Comparison of ENCODE assay signal across 9 mouse cellular contexts in genomic region chr19:59459158-59459781, GRCm38 (mm10). TPM values are rescaled to one million over a fixed set of nuclear protein-coding genes. Genes with fewer than 3 reads are reported as not detected.
A peak's percentile ranks its signal among the peaks of the same experiment; 100 is the strongest.
DNase-seq lines count a peak whose midpoint lies in the region; ATAC-seq and TF ChIP-seq lines count a peak whose summit lies in the region.
"Had no signal": no experiment of that assay in that cellular context is flagged by ENCODE, and none has a peak within 500 bp of the region (broad histone marks: within the 10 kb centered on the region; RNA-seq: fewer than 3 reads in every experiment).

No protein-coding gene starts in this region.

- no peaks in the 10 kb centered on the region for H3K9me3 ChIP-seq in lung, embryonic 14.5 days (ENCODE audit: low read depth, low read length)
- no peaks in the 10 kb centered on the region for H3K9me3 ChIP-seq in forebrain, embryonic 14.5 days (replicated peaks; ENCODE audit: control insufficient read depth, low read length)
- no peaks in the 10 kb centered on the region for H3K9me3 ChIP-seq in kidney, postnatal 0 days (replicated peaks; ENCODE audit: low read length)

- H3K27me3 ChIP-seq in lung, embryonic 14.5 days (ENCODE audit: insufficient read depth, low read length) = peaks cover 100% of the 10 kb centered on the region
- peaks cover 20% of the 10 kb centered on the region for H3K27me3 ChIP-seq in forebrain, embryonic 14.5 days (replicated peaks; ENCODE audit: control insufficient read depth, insufficient read depth, low read length)
- peaks cover 46% of the 10 kb centered on the region for H3K27me3 ChIP-seq in kidney, postnatal 0 days (ENCODE audit: insufficient read depth, low read length)

- ATAC-seq in lung, embryonic 14.5 days (ENCODE audit: insufficient read depth) = peak; percentile 25; the same call in 1 of the 2 replicates
- no peak for ATAC-seq in forebrain, embryonic 14.5 days
- ATAC-seq in kidney, postnatal 0 days (replicated peaks; ENCODE audit: low FRiP score, low read depth) = no peak
- no peak for ATAC-seq in erythroid progenitor cell, adult 5-6 weeks (replicated peaks; ENCODE audit: low FRiP score, poor library complexity, severe bottlenecking)

- no peak for TF ChIP-seq CTCF in lung, embryonic 14.5 days (IDR thresholded peaks at IDR 0.05; ENCODE audit: low read depth)
- no peak for TF ChIP-seq CTCF in kidney, postnatal 0 days (IDR thresholded peaks at IDR 0.05; ENCODE audit: low read depth)

- H3K4me1 ChIP-seq in lung, embryonic 14.5 days (ENCODE audit: insufficient read depth) = no peaks in the 10 kb centered on the region
- H3K4me1 ChIP-seq in brown adipose tissue, adult 24 weeks (ENCODE audit: control insufficient read depth, insufficient read depth, insufficient read length, low read length) = peaks cover 2% of the 10 kb centered on the region
- H3K4me1 ChIP-seq in forebrain, embryonic 14.5 days (ENCODE audit: control insufficient read depth, insufficient read depth, low read length) = peaks cover 4% of the 10 kb centered on the region; the same call in 1 of the 2 replicates
- peaks cover 4% of the 10 kb centered on the region; the same call in 1 of the 2 replicates for H3K4me1 ChIP-seq in kidney, postnatal 0 days (replicated peaks; ENCODE audit: insufficient read depth, low read length)

- peak overlapping the region; percentile 58 for H3K4me2 ChIP-seq in lung, embryonic 14.5 days
- peak overlapping the region; percentile 74 for H3K4me2 ChIP-seq in forebrain, embryonic 14.5 days (ENCODE audit: low read length)
- peak overlapping the region; percentile 61 for H3K4me2 ChIP-seq in kidney, postnatal 0 days (ENCODE audit: low read length)

- peak overlapping the region; percentile 34 for H3K4me3 ChIP-seq in lung, embryonic 14.5 days (ENCODE audit: low read depth, low read length)
- peak overlapping the region; percentile 54 for H3K4me3 ChIP-seq in brown adipose tissue, adult 24 weeks (ENCODE audit: insufficient read depth, low read depth, low read length)
- peak overlapping the region; percentile 55 for H3K4me3 ChIP-seq in forebrain, embryonic 14.5 days (ENCODE audit: low read depth, low read length)
- peak overlapping the region; percentile 64 for H3K4me3 ChIP-seq in kidney, postnatal 0 days (replicated peaks; ENCODE audit: low read depth, low read length)

- no peak overlapping the region for H3K27ac ChIP-seq in lung, embryonic 14.5 days (ENCODE audit: low read depth)
- H3K27ac ChIP-seq in brown adipose tissue, adult 24 weeks (replicated peaks; ENCODE audit: low read depth, low read length) = no peak overlapping the region
- H3K27ac ChIP-seq in forebrain, embryonic 14.5 days (ENCODE audit: low read depth, low read length) = peak overlapping the region; percentile 97
- peak overlapping the region; percentile 95 for H3K27ac ChIP-seq in kidney, postnatal 0 days

- WGBS in lung, embryonic 14.5 days = under 1% methylated on average over 74 of the region's 75 CpGs
- WGBS in forebrain, embryonic 14.5 days = under 1% methylated on average over 75 of the region's 75 CpGs
- under 1% methylated on average over 62 of the region's 75 CpGs for whole genome bisulfite sequencing in kidney, postnatal 0 days

- DNase-seq in lung, embryonic 14.5 days = peak; percentile 62
- no peak for DNase-seq in lung, postnatal 14 days
- peak; percentile 59 for DNase-seq in forebrain, embryonic 14.5 days (ENCODE audit: low spot score)
- DNase-seq in kidney, postnatal 0 days (ENCODE audit: low spot score) = peak; percentile 31
- peak; percentile 82 for DNase-seq in neural tube, embryonic 10.5 days (ENCODE audit: extremely low spot score, low spot score)
- DNase-seq in urinary bladder, postnatal 10 days (ENCODE audit: low spot score) = no peak

- H3K36me3 ChIP-seq in lung, embryonic 14.5 days (ENCODE audit: insufficient read depth) = no peaks in the 10 kb centered on the region
- H3K36me3 ChIP-seq in forebrain, embryonic 14.5 days (ENCODE audit: control insufficient read depth, insufficient read depth, low read length) = peaks cover 10% of the 10 kb centered on the region; the same call in 1 of the 2 replicates
- H3K36me3 ChIP-seq in kidney, postnatal 0 days (ENCODE audit: insufficient read depth, low read length) = no peaks in the 10 kb centered on the region

- H3K9ac ChIP-seq in lung, embryonic 14.5 days = no peak overlapping the region
- H3K9ac ChIP-seq in forebrain, embryonic 14.5 days (ENCODE audit: low read length) = peak overlapping the region; percentile 94
- peak overlapping the region; percentile 90 for H3K9ac ChIP-seq in kidney, postnatal 0 days (ENCODE audit: low read depth, low read length)

RNA-seq across cellular contexts. Expression of gene Emx2, which starts 1.1 kb away (rescaled TPM):
- not detected in 2 replicates for polyA plus RNA-seq in lung, embryonic 14.5 days (2014; fragmentation: Nextera tagmentation; extraction: Ambion mirVana)
- 0.79 TPM in 1 of 2 replicates, not detected in the other for polyA plus RNA-seq in brown adipose tissue, adult 24 weeks (2012; ENCODE audit: insufficient read depth, insufficient read length, missing spikeins)
- polyA plus RNA-seq in forebrain, embryonic 14.5 days (2014; fragmentation: Nextera tagmentation; extraction: Ambion mirVana) = 9.3 and 9.4 TPM in 2 replicates
- polyA plus RNA-seq in kidney, postnatal 0 days (2015; fragmentation: Nextera tagmentation; extraction: Ambion mirVana) = 24.2 and 25.4 TPM in 2 replicates
- total RNA-seq in erythroid progenitor cell, adult 5-6 weeks (2015; ENCODE audit: low replicate concordance) = not detected in 2 replicates
- not detected in 2 replicates for total RNA-seq in erythroid progenitor cell, adult 5-6 weeks (2017; ENCODE audit: low replicate concordance)
- total RNA-seq: common myeloid progenitor, adult 5-6 weeks had no signal

Comparison
In these comparisons a context has a peak if more than half of its experiments do, and no peak if none do; other contexts are left out.
1. DNase-seq: peak in lung, embryonic 14.5 days (single experiment), forebrain, embryonic 14.5 days (single experiment), kidney, postnatal 0 days (single experiment) and neural tube, embryonic 10.5 days (single experiment); none in lung, postnatal 14 days (single experiment) and urinary bladder, postnatal 10 days (single experiment).
2. H3K27ac ChIP-seq: peak in forebrain, embryonic 14.5 days (single experiment) and kidney, postnatal 0 days (single experiment); none in lung, embryonic 14.5 days (single experiment) and brown adipose tissue, adult 24 weeks (single experiment).
3. Peak in every context shown above with its lines, with median percentiles within 50 percentile points of each other: H3K4me2 ChIP-seq and H3K4me3 ChIP-seq.